Mouse (Mus musculus) midbrain, embryonic 16.5 days (tissue): ENCODE results near the gene Zbtb18. TPM values are rescaled to one million over a fixed set of nuclear protein-coding genes. Genes with fewer than 3 reads are reported as not detected.

ENCODE experiments used
- ATAC-seq: fragments of 200-750 bp; cut with Nextera tagmentation; 2 replicates; pipeline ENCODE4 v1.8.0; 2017; ENCODE audit warnings: moderate TSS enrichment
- H3K27ac ChIP-seq: fragments of 300-500 bp; sonication (generic); 2 replicates; pipeline ENCODE4 v1.5.1; 2014; ENCODE audit warnings: mild to moderate bottlenecking, low read length, mixed read lengths
- H3K27me3 ChIP-seq: fragments of 300-500 bp; sonication (generic); 2 replicates; pipeline ENCODE4 v1.6.1; 2014; ENCODE audit warnings: low read depth, low read length, mixed read lengths; ENCODE audit not compliant: control insufficient read depth, insufficient read depth
- H3K36me3 ChIP-seq: fragments of 300-500 bp; sonication (generic); 2 replicates; pipeline ENCODE4 v1.6.1; 2014; ENCODE audit warnings: mild to moderate bottlenecking, low read length, moderate library complexity, mixed read lengths; ENCODE audit not compliant: control insufficient read depth, insufficient read depth
- H3K4me1 ChIP-seq: fragments of 300-500 bp; sonication (generic); 2 replicates; pipeline ENCODE4 v1.6.1; 2014; ENCODE audit warnings: mild to moderate bottlenecking, low read length, mixed read lengths; ENCODE audit not compliant: control insufficient read depth, insufficient read depth
- H3K4me2 ChIP-seq: fragments of 300-500 bp; sonication (generic); 2 replicates; pipeline ENCODE4 v1.6.1; 2014; ENCODE audit warnings: mild to moderate bottlenecking, low read length, mixed read lengths
- H3K4me3 ChIP-seq: fragments of 300-500 bp; sonication (generic); 2 replicates; pipeline ENCODE4 v1.5.1; 2014; ENCODE audit warnings: low read depth, mild to moderate bottlenecking, low read length, moderate library complexity, mixed read lengths
- H3K9ac ChIP-seq: fragments of 300-500 bp; sonication (generic); 2 replicates; pipeline ENCODE4 v1.6.1; 2014; ENCODE audit warnings: low read depth, low read length, mixed read lengths
- H3K9me3 ChIP-seq: fragments of 300-500 bp; sonication (generic); replicated peaks from 2 replicates; pipeline ENCODE4 v1.6.1; 2014; ENCODE audit warnings: mild to moderate bottlenecking, low read length, mixed read lengths; ENCODE audit not compliant: control insufficient read depth, poor library complexity, severe bottlenecking
- WGBS: fragments of 180-500 bp; shearing (Covaris S2); extraction: QIAGEN DNeasy Blood & Tissue Kit; methylation state at CpG from one replicate; pipeline ENCODE4 v1.1.7; 2014; 5-methylcytosine and 5-hydroxymethylcytosine counted together
- polyA plus RNA-seq: library from polyadenylated mRNA; unstranded; fragments of >200 nt; fragmentation: Nextera tagmentation; extraction: Ambion mirVana; gene quantifications from 2 replicates; pipeline ENCODE4 v1.2.1, GENCODE M21; 2015

Zbtb18 gene
- polyA plus RNA-seq, 1 experiment from 2014 or later, result 3.6 TPM

DNA sequence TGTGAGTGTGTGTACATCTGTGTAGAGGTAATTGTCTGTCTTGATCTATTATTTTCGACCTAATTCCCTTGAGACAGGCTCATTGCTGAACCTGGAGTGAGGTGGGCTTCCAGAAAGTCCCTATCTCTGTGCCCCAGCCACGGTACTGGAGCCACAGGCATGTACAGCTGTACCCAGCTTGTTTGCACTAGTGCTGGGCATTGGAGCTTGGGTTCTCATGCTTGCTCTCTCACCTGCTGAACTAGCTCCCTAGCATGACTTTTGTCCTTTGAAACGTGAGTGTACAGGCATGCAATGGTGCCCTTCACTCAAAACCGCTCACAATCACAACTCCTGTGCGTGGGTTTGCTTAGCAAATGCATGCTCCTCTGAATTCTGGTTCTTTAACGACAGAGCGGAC lies 42.1 kb downstream of the Zbtb18 start:
- ATAC-seq, result no peak

DNA sequence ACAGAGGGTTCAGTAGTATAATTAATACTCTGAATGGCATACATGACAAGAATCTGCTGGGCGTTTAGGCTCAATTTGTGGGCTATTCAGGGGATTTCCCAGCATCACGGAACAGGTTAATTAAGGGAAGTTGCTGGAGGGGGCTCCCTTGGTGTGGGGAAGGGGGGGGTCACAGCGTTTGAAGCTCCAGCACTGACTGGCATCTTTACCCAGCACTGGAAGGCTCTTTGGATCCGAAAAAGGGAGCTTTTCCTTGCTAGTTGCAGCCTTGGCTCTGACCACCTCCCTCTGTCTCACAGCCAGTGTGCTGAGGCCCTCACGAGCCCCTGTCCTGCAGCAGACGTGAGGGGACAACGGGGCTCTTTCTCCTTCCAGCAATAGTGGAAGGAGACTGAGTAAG lies 42.5 kb downstream of the Zbtb18 start:
- Histone ChIP-seq H3K4me2 (no peak overlapping the region), H3K27me3 (no peaks in the 10 kb centered on the region), H3K9ac (no peak overlapping the region), H3K4me1 (peaks cover 7% of the 10 kb centered on the region; the same call in 1 of the 2 replicates), H3K27ac (no peak overlapping the region), H3K36me3 (no peaks in the 10 kb centered on the region), H3K4me3 (no peak overlapping the region), H3K9me3 (no peaks in the 10 kb centered on the region)
- no peak for ATAC-seq
- 33% methylated on average over 7 of the region's 7 CpGs for WGBS

More for the DNA sequence above, 42.1 kb downstream of the Zbtb18 start:
- Histone ChIP-seq H3K9me3 (no peaks in the 10 kb centered on the region), H3K9ac (no peak overlapping the region), H3K27me3 (no peaks in the 10 kb centered on the region), H3K4me3 (no peak overlapping the region), H3K36me3 (no peaks in the 10 kb centered on the region), H3K4me2 (no peak overlapping the region), H3K4me1 (peaks cover 7% of the 10 kb centered on the region; the same call in 1 of the 2 replicates), H3K27ac (no peak overlapping the region)
- 46% methylated on average over 7 of the region's 7 CpGs for WGBS

DNA sequence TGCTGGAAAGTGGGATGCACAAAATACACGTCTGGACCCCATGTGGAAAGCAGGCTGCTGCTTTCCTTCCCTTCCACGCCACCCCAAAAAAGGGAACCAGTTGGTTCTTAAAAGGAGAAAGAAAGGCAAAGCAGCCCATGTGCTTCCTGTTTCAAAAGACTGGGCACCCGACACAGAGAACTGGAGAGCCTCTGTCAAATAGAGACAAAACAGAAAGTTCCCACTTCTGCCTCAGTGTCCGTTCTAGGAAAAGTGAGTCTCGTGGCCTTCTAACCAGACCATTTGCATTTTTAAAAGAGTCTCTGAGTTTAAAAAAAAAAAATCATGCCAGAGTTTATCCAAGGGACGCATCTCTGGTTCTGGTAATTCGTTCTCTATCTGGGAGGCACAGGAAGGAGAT lies 47.7 kb downstream of the Zbtb18 start:
- no peaks in the 10 kb centered on the region for H3K36me3 ChIP-seq
- H3K27me3 ChIP-seq, result no peaks in the 10 kb centered on the region
- H3K9me3 ChIP-seq, result no peaks in the 10 kb centered on the region
- no peak overlapping the region for H3K4me3 ChIP-seq
- H3K4me2 ChIP-seq, result no peak overlapping the region
- WGBS, result 77% methylated on average over 7 of the region's 7 CpGs
- H3K4me1 ChIP-seq, result peaks cover 3% of the 10 kb centered on the region; the same call in 1 of the 2 replicates
- ATAC-seq, result no peak
- H3K9ac ChIP-seq, result no peak overlapping the region
- H3K27ac ChIP-seq, result no peak overlapping the region

DNA sequence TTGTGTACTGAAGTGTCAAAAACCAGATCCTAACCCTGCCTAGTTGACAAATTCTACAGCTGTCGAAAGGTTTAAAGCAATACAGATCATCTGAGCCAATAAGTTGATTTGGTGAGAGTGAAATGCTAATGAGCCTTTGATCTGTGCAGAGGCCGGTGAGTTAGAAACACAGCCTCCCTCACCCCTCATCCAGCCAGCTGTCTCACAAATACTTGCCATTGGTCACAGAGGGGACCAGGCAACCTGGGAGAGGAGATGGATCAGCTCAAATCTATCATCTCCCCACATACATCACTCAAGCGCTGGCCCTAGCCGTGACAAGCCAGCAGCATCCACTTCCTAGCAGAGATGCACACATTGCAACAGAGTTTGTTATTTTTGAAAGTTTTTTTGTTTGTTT lies 48.7 kb downstream of the Zbtb18 start:
- ATAC-seq, result no peak
- Histone ChIP-seq H3K36me3 (no peaks in the 10 kb centered on the region), H3K27me3 (no peaks in the 10 kb centered on the region), H3K27ac (no peak overlapping the region), H3K4me2 (no peak overlapping the region), H3K9ac (no peak overlapping the region), H3K4me3 (no peak overlapping the region), H3K4me1 (0 out of 2 replicates have a peak, but pooled peaks cover 2% of the 10 kb centered on the region), H3K9me3 (no peaks in the 10 kb centered on the region)
- 31% methylated on average over 4 of the region's 4 CpGs for WGBS

DNA sequence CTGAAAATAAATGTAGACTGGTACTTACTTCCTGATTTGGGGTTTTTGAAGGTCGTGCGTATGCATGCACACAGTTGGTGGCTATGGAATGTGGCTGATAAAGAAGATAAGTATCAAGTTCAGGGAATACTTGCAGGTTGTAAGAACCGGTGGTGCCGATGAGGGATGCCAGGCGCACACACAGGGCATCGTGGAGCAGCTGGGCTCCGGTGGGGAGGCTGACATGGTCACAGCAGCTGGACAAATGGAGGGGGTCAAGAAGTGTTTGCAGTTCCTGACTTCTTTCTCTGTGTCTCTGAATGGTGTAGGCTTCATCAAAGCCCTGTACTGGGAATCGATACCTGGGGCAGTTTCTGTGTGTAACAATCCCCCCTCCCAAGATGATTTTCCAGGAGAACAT lies 49.1 kb downstream of the Zbtb18 start:
- ATAC-seq, result no peak
- Histone ChIP-seq H3K9ac (no peak overlapping the region), H3K36me3 (no peaks in the 10 kb centered on the region), H3K4me3 (no peak overlapping the region), H3K4me2 (no peak overlapping the region), H3K27me3 (no peaks in the 10 kb centered on the region), H3K4me1 (0 out of 2 replicates have a peak, but pooled peaks cover 2% of the 10 kb centered on the region), H3K27ac (no peak overlapping the region), H3K9me3 (no peaks in the 10 kb centered on the region)
- WGBS, result 72% methylated on average over 8 of the region's 8 CpGs

DNA sequence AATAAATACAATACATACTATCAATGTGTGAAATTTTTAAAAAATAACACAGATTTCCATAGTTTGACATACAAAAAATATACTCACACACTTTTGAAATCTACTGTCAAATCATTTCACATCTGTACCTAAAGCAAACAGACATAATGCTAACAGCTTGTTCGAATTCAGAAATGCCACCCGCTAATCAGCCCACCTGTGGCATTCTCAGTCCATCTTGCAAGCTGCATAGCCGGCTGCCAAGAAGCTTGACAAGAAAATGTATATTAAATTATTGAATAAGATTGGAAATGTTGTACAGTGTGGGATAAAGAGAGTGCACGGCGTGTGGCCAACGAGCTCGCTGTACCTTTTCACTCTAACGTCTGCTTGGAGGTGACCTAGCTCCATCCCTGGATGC lies 52.2 kb downstream of the Zbtb18 start:
- WGBS, result 80% methylated on average over 8 of the region's 8 CpGs
- H3K27me3 ChIP-seq, result no peaks in the 10 kb centered on the region
- no peak overlapping the region for H3K4me2 ChIP-seq
- H3K36me3 ChIP-seq, result no peaks in the 10 kb centered on the region
- ATAC-seq, result no peak
- H3K9ac ChIP-seq, result no peak overlapping the region
- H3K4me3 ChIP-seq, result no peak overlapping the region
- H3K4me1 ChIP-seq, result 0 out of 2 replicates have a peak, but pooled peaks cover 2% of the 10 kb centered on the region
- no peak overlapping the region for H3K27ac ChIP-seq
- H3K9me3 ChIP-seq, result no peaks in the 10 kb centered on the region

DNA sequence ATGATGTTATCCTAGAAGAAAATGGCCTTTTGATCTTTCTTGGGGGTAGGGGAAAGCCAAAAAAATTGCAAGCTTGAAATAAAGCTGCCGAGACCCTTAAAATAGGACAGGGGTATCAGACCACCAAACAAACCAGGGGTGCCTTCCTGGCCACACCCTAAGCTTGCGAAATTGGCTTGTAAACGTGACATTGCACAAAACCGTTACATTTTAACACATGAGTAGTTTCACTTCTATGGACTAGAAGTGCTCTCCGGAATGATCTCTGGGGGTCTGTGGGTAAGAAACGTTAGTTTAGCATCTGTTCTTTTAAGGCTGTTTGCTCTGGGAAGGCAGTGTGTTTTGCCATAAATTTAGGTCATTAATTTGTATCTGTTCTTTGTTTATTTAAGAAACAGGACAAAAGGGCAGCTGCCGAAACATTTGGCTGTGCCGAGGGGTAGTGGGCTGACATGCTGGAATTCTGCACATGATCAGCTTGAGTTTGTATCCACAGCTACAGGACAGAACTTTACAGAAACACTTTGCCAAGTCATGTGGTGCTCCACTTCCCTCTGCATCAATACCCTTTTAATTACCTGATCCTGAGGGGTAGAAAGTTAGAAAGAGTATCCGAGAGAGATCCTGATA lies 52.9 kb downstream of the Zbtb18 start:
- Histone ChIP-seq H3K9me3 (no peaks in the 10 kb centered on the region), H3K36me3 (no peaks in the 10 kb centered on the region), H3K9ac (no peak overlapping the region), H3K4me3 (no peak overlapping the region), H3K4me2 (no peak overlapping the region), H3K27me3 (no peaks in the 10 kb centered on the region), H3K27ac (no peak overlapping the region), H3K4me1 (0 out of 2 replicates have a peak, but pooled peaks cover 2% of the 10 kb centered on the region)
- ATAC-seq, result no peak
- WGBS, result 58% methylated on average over 9 of the region's 9 CpGs

Other genes starting within 250 kb of the Zbtb18 start
- 21.9 and 23.5 TPM in 2 replicates for gene Akt3, start 184.1 kb upstream of the Zbtb18 start, polyA plus RNA-seq